Mouse (Mus musculus) liver, adult 2 months (tissue): ENCODE measurements around the gene Sirpa. TPM values are rescaled to one million over a fixed set of nuclear protein-coding genes. Genes with fewer than 3 reads are reported as not detected.

Source experiments
- DNase-seq: peaks from one replicate; pipeline ENCODE4 v3.0.0-alpha.2; 2011; ENCODE audit warnings: low read depth, low spot score; ENCODE audit errors: extremely low read depth
- H3K27ac ChIP-seq: fragments of 200-500 bp; replicated peaks from 2 replicates; pipeline ENCODE4 v1.5.1; 2012; ENCODE audit warnings: low read depth, mild to moderate bottlenecking, control low read depth, inconsistent platforms, low read length; ENCODE audit not compliant: insufficient read depth
- H3K27me3 ChIP-seq: fragments of 200-500 bp; 2 replicates; pipeline ENCODE4 v1.6.1; 2012; ENCODE audit warnings: mild to moderate bottlenecking, moderate library complexity, low read length, inconsistent platforms; ENCODE audit not compliant: control insufficient read depth, insufficient read depth
- H3K36me3 ChIP-seq: fragments of 200-500 bp; 2 replicates; pipeline ENCODE4 v1.6.1; 2012; ENCODE audit warnings: low read length, inconsistent platforms; ENCODE audit not compliant: control insufficient read depth, insufficient read depth
- H3K4me1 ChIP-seq: fragments of 200-500 bp; 2 replicates; pipeline ENCODE4 v1.6.1; 2011; ENCODE audit warnings: low read length; ENCODE audit not compliant: control insufficient read depth, insufficient read depth
- H3K4me3 ChIP-seq: fragments of 200-500 bp; 2 replicates; pipeline ENCODE4 v1.5.1; 2011; ENCODE audit warnings: low read depth, mild to moderate bottlenecking, control low read depth, low read length, moderate library complexity; ENCODE audit not compliant: insufficient read depth
- H3K79me2 ChIP-seq: fragments of 200-500 bp; 2 replicates; pipeline ENCODE4 v1.6.1; 2012; ENCODE audit warnings: inconsistent platforms, mild to moderate bottlenecking, low read length, moderate library complexity; ENCODE audit not compliant: control insufficient read depth, insufficient read depth
- H3K9ac ChIP-seq: fragments of 200-500 bp; 2 replicates; pipeline ENCODE4 v1.6.1; 2012; ENCODE audit warnings: low read depth, mild to moderate bottlenecking, control low read depth, inconsistent platforms, low read length
- CTCF ChIP-seq: fragments of 200-500 bp; IDR thresholded peaks from 2 replicates; pipeline ENCODE4 v1.5.1; 2011; ENCODE audit warnings: low read depth, low read length, control low read depth
- POLR2A ChIP-seq: fragments of 200-500 bp; IDR thresholded peaks from 2 replicates; pipeline ENCODE4 v1.6.1; 2011; ENCODE audit warnings: low read length, control low read depth; ENCODE audit not compliant: insufficient read depth; ENCODE audit errors: extremely low read depth
- WGBS: fragments of 180-500 bp; shearing (Covaris S2); methylation state at CpG from one replicate; pipeline ENCODE4 v1.1.7; 2018; 5-methylcytosine and 5-hydroxymethylcytosine counted together
- polyA plus RNA-seq: library from polyadenylated mRNA; depleted of rRNA; stranded (reverse); fragments of >200 nt; gene quantifications from 2 replicates; pipeline ENCODE4 v1.2.3, GENCODE M21; 2012
- total RNA-seq: library from RNA; depleted of rRNA; stranded (reverse); fragments of >200 nt; gene quantifications from 2 replicates; pipeline ENCODE4 v1.2.3, GENCODE M21; 2014

Gene Sirpa
- total and polyA plus RNA-seq, 2 experiments = 12.4 to 13.1 TPM

- no peaks in the 10 kb centered on the region for H3K36me3 ChIP-seq
- H3K27me3 ChIP-seq = no peaks in the 10 kb centered on the region
- no peak overlapping the region for H3K9ac ChIP-seq
- no peak for DNase-seq
- H3K79me2 ChIP-seq = peaks cover 15% of the 10 kb centered on the region; the same call in 1 of the 2 replicates
- no peak overlapping the region for H3K27ac ChIP-seq
- no peak overlapping the region for H3K4me3 ChIP-seq
- H3K4me1 ChIP-seq = no peaks in the 10 kb centered on the region; the same call in 1 of the 2 replicates
- TF ChIP-seq POLR2A (no peak), CTCF (no peak)
- 75% methylated on average over 8 of the region's 8 CpGs for WGBS
Measured at GRCm38 (mm10) chr2:129599231-129600084, 6.8 kb downstream of the Sirpa start.

GRCm38 (mm10) chr2:129601059-129601650 is 8.5 kb downstream of the Sirpa start:
- TF ChIP-seq POLR2A = no peak
- TF ChIP-seq CTCF = no peak

DNA sequence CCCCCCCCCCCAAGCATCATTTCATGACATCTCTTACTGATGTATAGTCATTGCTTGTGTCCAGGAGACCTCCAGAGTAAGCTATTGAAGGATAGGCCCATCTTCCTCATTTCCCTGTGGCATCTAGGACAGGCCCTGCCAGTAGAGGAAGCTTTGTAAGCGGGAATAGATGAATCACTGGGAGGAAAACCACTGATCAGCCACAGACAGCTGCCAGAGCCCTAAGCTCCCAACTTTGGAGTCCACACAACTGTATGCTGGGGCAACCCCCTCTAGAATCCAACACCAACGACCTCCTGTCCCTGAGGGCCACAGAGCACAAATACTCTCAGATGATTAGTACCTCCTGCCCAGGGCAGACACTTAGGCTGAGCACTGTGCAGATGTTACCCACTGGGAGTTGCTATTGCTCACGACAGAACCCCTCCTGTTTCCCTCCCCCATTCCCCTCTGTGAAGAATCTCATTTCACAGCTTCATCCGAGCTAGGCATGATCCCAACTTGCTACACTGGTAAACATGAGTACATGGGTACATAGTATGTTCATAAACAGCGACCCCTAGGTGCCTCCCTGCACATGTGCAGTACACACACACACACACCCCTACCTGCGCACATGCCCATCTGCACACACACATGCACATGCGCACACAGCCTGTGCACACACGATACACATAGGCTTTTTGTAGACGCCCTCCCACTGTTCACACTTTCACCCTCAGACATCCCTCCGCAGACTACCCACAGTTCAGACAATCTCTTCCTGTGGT is 9.4 kb downstream of the Sirpa start:
- 80% methylated on average over 10 of the region's 10 CpGs for WGBS
- DNase-seq = no peak
- H3K36me3 ChIP-seq = no peaks in the 10 kb centered on the region
- H3K4me1 ChIP-seq = no peaks in the 10 kb centered on the region
- TF ChIP-seq POLR2A = no peak
- no peak for TF ChIP-seq CTCF
- no peak overlapping the region for H3K27ac ChIP-seq
- H3K9ac ChIP-seq = no peak overlapping the region
- peaks cover 15% of the 10 kb centered on the region; the same call in 1 of the 2 replicates for H3K79me2 ChIP-seq
- no peak overlapping the region for H3K4me3 ChIP-seq
- H3K27me3 ChIP-seq = no peaks in the 10 kb centered on the region

More at GRCm38 (mm10) chr2:129601059-129601650, 8.5 kb downstream of the Sirpa start:
- 88% methylated on average over 1 of the region's 1 CpGs for WGBS
- no peaks in the 10 kb centered on the region for H3K36me3 ChIP-seq
- H3K9ac ChIP-seq = no peak overlapping the region
- no peak for DNase-seq
- H3K4me3 ChIP-seq = no peak overlapping the region
- H3K4me1 ChIP-seq = no peaks in the 10 kb centered on the region; the same call in 1 of the 2 replicates
- no peaks in the 10 kb centered on the region for H3K27me3 ChIP-seq
- H3K27ac ChIP-seq = no peak overlapping the region
- H3K79me2 ChIP-seq = peaks cover 15% of the 10 kb centered on the region; the same call in 1 of the 2 replicates

- Histone ChIP-seq H3K27me3 (no peaks in the 10 kb centered on the region), H3K79me2 (peaks cover 15% of the 10 kb centered on the region; the same call in 1 of the 2 replicates), H3K4me1 (no peaks in the 10 kb centered on the region), H3K4me3 (no peak overlapping the region), H3K36me3 (no peaks in the 10 kb centered on the region), H3K9ac (no peak overlapping the region), H3K27ac (no peak overlapping the region)
- WGBS = 91% methylated on average over 7 of the region's 7 CpGs
- TF ChIP-seq POLR2A = no peak
- TF ChIP-seq CTCF = no peak
- no peak for DNase-seq
Measured at GRCm38 (mm10) chr2:129602856-129603255, 10.2 kb downstream of the Sirpa start.

GRCm38 (mm10) chr2:129603536-129603935 is 10.9 kb downstream of the Sirpa start:
- peaks cover 15% of the 10 kb centered on the region; the same call in 1 of the 2 replicates for H3K79me2 ChIP-seq
- WGBS = 96% methylated on average over 1 of the region's 1 CpGs
- H3K4me1 ChIP-seq = no peaks in the 10 kb centered on the region
- H3K27me3 ChIP-seq = no peaks in the 10 kb centered on the region
- DNase-seq = no peak
- no peak overlapping the region for H3K4me3 ChIP-seq
- TF ChIP-seq POLR2A (no peak), CTCF (no peak)
- H3K9ac ChIP-seq = peak overlapping the region; percentile 4; the same call in 1 of the 2 replicates
- no peaks in the 10 kb centered on the region for H3K36me3 ChIP-seq
- no peak overlapping the region for H3K27ac ChIP-seq
